Mouse (Mus musculus) heart, postnatal 0 days (tissue): ENCODE results near the gene Ralgapa1.

Source experiments
- CTCF ChIP-seq: IDR thresholded peaks from 2 replicates; pipeline ENCODE4 v1.5.1; 2016; ENCODE audit warnings: antibody characterized with exemption, control low read depth, low read depth
- EP300 ChIP-seq: IDR thresholded peaks from 2 replicates; pipeline ENCODE4 v1.6.1; 2016; ENCODE audit warnings: antibody characterized with exemption, low read depth

DNA sequence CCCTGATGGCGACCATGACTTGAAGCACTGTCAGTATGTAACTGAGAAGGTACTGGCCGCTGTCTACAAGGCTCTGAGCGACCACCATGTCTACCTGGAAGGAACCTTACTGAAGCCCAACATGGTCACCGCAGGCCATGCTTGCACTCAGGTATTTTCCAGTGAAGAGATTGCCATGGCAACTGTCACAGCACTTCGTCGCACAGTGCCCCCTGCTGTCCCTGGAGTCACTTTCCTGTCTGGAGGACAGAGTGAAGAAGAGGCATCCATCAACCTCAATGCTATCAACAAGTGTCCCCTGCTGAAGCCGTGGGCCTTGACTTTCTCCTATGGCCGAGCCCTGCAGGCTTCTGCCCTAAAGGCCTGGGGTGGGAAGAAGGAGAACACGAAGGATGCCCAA lies 255.1 kb downstream of the Ralgapa1 start:
- TF ChIP-seq CTCF (no peak), EP300 (no peak)
